Mouse (Mus musculus) neural tube, postnatal 0 days (tissue): ENCODE data around the gene Ap3b2. TPM values are rescaled to one million over a fixed set of nuclear protein-coding genes. Genes with fewer than 3 reads are reported as not detected.

ENCODE experiments used
- microRNA counts: library from miRNA; unstranded; fragments of <30 nt; microRNA quantifications from one replicate; lab custom pipeline; 2015
- polyA plus RNA-seq: library from polyadenylated mRNA; unstranded; fragments of >200 nt; fragmentation: Nextera tagmentation; extraction: Ambion mirVana; gene quantifications from 2 replicates; pipeline ENCODE4 v1.2.1, GENCODE M21; 2015

The Ap3b2 gene
- 99.0 and 115 TPM in 2 replicates for polyA plus RNA-seq

DNA sequence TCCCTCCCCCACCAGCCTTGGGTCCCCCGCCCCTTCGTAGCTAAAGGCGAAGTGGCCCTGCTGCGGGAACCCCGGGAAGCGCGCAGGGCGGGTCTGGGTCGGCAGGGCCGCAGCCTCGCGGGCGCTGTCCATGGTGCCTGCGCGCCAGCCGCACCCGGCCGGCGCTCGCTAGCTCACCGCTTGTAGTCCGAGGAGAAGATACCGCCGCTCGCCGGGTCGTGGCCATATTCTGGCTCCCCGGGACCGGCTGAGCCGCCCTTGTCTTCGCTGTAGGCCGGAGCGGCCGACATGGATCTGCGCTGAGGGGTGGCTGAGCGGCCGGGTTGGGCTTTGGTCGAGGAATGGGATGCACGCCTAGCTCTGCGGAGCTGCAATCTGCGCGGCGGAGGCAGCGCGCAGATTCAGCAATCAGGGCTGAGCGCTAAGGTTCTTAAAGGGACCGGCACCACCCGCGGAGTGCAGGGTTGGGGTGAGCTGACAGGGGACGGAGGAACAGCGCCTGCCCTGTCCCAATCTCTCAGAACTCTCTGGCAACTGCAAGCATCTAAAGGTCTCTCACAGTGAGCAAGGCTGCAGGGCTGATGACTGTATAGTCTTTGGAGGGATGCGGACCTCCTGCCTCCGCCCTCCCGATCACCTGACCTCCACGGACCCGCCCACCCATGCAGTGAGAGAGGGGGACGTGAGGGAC lies at the start of gene Ap3b2:
TSS of gene Ap3b2 (minus strand) at position 595 of the 691 bp plus-strand sequence.

GRCm38 (mm10) chr7:81498181-81498580 lies 4.5 kb upstream of the Ap3b2 start, which contains the start of gene BC048679:
BC048679 (minus strand) TSS chr7:81498281.

DNA sequence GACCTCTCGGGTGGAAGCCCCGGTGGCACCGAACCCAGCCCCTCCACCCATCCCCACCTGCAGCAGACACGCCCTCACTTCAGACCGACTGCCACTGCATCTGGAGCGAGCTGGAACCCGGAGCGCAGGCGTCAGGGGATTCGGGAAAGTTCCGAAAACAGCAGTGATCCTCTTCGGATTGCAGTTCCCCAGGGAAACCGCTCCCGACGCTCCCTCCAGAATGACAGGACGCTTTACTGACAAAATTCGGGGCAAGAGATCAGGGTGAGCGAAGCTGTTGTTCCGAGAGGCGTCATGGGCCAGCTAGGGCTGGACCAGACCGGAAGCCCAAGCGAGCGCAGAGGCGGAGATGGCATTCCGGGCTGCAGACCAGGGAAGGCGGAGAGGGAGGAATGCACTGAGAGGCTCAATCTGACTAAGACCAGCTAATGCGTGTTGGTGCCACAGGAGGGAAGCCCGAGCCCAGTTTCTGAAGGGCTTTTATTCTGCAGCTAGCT lies 38.5 kb downstream of the Ap3b2 start, which contains the start of gene Cpeb1:
TSS of gene Cpeb1 (minus strand) at position 311 of the 497 bp plus-strand sequence.

MicroRNAs encoded within 50 kb of the gene (microRNA counts, 519-probe panel; counts per million panel counts)
- microRNA mmu-miR-1839-3p (lab: Ali Mortazavi, UCI), result 40.5 counts per million
- microRNA mmu-miR-1839-5p (lab: Ali Mortazavi, UCI), result 4,416 counts per million, percentile 46 among the panel's probes with 10 or more counts

Other genes starting within 250 kb of the Ap3b2 start
- gene Rps17, start 148.7 kb downstream of the Ap3b2 start, polyA plus RNA-seq, result 719 and 733 TPM in 2 replicates
- gene Cpeb1, start 38.5 kb downstream of the Ap3b2 start, polyA plus RNA-seq, result 7.9 and 11.4 TPM in 2 replicates
- not detected in 2 replicates for gene BC048679, start 4.4 kb upstream of the Ap3b2 start, polyA plus RNA-seq
- 0.17 and 0.23 TPM in 2 replicates for gene Fsd2, start 73.0 kb upstream of the Ap3b2 start, polyA plus RNA-seq
- 8.3 and 8.9 TPM in 2 replicates for gene Whamm, start 77.3 kb upstream of the Ap3b2 start, polyA plus RNA-seq
- gene Homer2, start 213.6 kb upstream of the Ap3b2 start, polyA plus RNA-seq, result 39.0 and 40.8 TPM in 2 replicates